Mouse (Mus musculus): Measurements from ENCODE around the gene Mad2l2.

The Mad2l2 gene

DNA sequence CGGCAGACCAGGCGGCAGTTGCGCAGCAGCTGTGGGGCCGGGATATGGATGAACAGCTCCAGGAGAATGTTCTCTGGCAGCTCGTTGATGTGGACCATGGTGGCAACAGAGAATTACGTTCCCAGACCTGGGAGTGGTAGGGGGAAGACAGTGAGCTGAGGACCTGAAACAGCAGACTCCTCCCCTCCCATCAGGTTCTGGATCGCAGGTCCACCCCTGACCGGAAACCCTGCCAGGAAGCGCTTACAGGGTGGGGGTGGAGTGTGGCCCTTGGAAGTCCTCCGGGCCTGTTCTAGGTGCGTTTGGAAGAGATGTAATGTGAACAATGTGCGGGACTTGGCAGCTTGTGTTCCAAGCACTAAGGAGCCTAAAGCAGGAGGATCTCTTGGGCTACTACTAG is 19.4 kb downstream of the Mad2l2 start:
- DNase-seq = no peak

DNA sequence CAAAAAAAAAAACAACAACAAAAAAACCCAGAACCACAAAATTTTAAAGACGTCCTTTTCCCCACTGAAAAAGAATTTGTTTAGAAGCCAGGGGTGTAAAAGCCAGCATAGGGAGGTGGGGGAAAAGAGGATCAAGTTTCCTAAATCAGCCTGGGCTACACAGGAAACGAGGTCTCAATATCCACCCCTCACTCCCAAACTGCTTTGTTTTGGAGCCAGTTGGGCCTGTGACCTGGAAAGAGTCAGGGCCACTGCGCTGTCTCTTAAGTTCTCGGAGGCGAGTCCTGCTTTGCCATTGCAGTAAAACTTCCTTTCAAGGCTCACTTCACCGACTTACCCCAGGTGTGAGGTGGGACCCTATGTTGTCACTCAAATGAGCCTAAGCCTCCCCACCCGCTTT is 20.1 kb downstream of the Mad2l2 start:
- no peak for DNase-seq

DNA sequence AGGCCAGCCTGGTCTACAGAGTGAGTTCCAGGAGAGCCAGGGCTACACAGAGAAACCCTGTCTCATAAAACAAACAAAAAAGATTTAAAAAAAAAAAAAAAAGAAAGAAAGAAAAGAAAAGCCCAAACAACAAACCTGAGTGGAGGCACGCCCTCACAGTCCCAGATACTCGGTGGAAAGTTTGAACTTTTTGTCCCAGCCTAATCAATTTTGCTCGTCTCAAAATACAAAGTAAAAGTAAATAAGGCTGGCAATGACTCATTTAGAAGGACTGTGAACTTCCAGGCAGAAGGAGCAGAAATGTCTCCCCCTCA is 20.7 kb downstream of the Mad2l2 start:
- no peak for DNase-seq

DNA sequence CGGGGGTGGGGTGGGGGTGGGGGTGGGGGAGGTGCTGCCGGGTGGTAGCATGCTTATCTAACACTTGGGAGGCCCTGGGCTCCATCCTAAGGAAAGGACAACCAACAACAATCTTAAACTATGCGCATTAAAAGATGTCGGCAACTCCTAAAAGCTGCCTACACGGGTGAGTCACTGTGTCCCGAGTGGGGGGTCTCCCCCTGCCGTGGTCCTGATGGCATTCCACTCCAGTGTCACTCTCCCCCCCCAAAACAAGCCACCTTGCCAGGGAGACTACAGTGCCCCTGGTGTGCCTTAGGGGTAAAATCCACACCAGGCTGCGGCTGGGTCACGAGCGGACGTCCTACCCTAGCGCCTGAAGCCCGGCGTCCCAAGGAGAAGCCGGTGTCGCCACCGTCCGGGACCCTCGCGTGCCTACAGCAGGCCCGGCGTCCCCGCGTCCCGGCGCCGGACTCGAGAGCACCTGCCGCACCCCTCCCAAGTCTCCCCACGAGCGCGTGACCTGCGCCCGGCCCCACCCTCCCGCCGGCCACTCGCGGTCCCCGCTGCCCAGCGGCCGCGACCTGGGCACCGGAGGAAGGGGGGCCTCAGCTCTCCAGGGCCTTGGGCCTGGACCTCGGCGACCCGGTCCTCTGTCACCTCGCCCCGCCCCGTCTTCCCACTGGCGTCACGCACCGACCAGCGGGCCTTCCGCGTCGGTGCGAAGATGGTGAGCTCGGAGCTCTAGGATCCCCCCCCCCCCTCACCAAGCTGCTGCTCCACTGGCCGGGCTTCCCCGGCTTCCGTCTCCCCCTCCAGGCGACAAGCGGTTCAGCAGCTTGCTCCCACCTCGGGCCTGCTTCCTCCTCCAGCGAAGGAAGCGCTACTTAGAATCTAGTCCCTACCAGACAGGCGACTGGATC is 21.3 kb downstream of the Mad2l2 start, which contains the start of gene Fbxo6:
Fbxo6 (minus strand) TSS at position 874 of the 902 bp plus-strand sequence.
- peak; percentile 72 to 74 for DNase-seq

DNA sequence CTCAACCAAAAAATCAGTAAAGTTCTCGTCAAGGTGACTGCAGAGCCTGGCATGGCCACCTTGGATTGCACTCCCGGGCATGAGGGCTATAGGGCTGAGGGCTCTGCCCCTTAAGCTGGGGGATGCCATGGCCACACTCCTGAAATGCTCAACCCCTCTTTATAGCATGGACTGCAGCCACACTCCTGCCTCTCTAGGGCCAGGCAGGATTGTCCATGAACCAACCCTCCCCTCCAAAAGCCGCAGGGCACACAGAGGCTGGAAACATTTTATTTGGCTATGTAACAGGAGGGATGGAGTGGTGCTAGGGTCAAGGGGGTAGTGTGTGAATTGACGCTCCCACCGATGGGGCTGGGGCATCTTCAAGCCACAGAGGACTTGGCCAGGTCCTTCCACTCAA is 22.4 kb downstream of the Mad2l2 start:
- no peak for DNase-seq

DNA sequence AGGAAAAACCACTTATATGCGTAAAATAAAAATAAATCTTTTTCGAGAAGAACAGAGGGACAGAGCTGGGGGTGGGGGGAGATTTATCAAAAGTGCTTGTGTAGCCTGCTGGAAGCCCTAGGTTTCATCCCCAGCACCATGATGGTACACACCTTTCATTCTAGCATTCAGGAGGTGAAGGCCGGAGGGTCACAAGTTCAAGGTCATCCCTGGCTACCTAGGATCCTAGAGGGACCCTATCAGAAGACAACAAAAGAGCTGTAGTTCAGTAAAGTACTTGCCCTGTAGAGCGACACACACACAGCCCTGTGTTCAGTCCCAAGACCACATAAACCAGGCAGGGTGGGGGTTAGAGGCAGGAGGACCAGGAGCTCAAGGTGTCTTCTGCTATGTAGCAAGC is 23.8 kb downstream of the Mad2l2 start:
- DNase-seq = no peak

DNA sequence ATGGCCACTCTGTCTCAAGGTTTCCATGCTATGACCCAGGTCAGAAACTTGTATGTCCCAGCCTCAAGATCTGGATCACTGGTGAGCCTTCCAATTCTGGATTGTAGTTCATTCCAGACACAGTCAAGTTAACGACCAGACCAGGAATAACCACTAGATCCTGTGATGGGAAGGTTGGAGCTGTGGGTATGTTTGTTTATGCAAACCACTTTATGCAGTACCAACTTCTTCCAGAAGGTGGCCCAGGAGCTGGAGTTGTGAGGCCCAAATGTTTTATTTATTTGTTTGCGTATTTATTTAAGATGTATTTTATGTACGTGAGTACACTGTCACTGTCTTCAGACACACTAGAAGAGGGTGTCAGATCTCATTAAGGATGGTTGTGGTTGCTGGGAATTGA is 24.8 kb downstream of the Mad2l2 start:
- DNase-seq = no peak

DNA sequence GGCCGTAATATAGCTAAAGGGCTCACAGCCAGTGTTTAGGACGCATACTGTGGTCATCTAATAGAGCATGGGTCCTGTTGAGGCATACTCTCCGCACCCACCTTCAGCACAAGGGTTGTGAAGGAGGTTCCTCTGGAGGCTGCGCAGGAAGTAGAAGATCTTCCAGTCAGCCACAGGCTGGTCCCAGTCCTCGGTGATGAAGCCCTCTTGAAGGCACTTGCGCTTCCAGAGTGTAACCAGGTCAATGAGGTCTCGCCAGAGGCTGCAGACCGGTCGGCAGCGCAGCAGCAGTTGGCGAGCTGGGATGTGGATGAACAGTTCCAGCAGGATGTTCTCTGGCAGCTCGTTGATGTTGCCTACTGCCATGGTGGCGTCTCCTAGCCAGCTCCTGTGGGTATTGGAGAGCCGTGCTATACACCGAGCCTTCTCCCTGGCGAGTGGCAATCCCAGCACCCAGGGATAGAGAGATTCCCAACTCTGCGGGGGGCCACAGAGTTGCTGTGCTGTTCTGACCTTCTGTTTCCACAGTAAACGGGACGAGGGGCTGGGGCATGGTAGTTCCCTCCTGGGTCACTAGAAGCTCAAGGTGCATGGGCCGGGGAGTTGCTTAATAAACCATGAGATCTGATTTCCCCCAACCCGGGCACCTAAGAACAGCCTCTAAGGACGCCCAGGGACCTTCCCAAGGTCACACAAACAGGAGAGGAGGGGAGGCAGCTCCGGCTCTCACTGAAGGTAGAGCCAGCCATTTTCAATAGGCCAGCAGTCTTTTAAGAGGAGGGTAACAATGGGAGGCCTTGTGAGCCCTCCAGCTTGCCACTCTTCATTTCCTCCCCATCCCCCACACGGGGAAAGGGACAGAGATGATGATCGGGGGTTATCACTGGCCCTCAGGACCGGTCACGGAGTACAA is 28.5 kb downstream of the Mad2l2 start:
- no peak for DNase-seq

DNA sequence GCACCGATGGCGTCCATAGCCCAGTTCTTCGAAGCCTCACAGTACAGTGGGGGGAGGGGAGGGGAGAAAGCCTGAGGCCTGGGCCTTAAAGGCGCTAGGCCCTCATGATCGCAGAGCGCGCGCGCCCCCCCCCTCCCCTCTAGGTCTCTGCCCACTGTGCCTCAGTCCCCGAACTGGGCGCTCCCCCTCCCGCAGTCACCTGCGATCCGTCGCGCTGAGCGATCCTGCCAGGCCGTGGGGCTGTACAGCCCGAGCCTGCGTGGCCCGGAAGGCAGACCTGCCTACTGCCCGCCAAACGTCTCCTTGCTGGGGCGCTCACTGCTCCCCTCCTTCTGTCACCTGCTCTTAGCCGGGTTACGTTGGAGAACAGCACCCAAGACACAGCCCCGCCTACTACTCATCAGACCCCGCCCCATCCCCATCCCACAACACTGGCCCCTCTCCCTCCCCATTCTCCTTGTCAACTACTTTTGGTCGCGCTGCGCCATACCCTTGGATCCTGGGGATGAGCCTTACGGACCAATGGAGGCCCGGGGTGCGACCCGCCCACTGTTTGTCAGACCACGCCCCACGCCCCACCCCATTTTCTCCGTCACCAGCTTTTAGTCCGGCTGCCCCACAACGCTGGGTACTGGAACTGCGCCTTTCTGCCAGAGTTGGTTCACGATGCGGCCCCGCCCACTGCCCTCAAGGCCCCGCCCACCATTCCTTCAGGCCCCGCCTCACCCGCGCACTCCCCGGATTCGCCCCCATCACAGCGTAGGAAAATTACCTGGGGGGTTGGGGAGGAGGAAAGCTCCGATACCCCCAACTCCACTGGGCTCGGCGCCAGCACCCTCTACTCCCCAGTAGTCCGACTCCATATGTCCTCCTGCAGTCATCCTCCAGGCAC is 29.6 kb downstream of the Mad2l2 start:
- peak; percentile 84 to 93 for DNase-seq

DNA sequence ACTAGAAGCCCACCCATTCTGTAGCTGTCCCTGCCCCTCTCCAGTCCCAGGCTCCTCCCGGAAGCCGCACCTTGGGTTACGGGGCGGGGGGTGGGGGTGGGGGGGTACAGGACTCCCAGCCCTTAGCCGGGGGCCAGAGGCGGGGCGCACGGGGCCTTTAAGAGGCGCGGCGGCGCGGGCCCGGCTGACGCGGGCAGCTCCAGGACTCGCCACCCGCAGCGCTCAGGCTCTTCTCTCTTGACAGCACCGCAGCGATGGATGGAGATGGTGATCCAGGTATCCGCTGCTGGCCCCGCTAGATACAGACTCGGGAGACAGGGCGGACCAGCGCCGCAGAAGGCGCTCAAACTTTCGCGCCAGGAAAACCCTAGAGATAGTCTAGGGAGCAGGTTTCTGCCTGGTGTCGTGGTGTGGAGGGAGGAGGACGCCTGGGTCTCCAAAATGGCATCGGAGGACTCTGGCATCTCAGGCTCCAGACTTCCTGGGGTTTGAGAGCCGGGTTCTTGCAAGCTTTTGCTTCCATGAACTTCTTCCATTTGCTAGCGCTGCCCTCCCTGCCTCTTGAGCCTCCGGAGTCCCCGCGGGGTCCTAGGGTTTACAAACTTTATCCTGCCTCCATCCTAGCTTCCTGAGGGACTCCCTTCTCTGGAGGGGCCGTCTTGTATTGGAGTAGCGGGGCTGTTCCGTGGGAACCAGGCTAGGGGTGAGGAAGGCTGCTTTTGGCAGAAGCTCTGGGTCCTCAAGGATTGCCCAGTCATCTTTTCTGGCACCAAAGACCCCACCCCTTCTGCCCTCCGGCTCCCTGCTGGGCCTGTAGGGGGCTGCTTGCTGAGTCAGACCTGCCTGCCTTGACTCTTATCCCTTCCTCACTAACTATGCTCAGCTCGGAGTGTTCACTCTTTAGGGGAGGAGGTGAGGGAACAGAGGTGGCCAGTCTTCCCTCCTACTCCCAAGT is 30.5 kb downstream of the Mad2l2 start, which contains the start of the genes Fbxo44 and Fbxo2:
Fbxo44 (minus strand) TSS at position 47 of the 955 bp plus-strand sequence.
Fbxo2 (plus strand) TSS at position 186 of the 955 bp plus-strand sequence.
- peak in 1 of 2 experiments; percentile 36 for DNase-seq

DNA sequence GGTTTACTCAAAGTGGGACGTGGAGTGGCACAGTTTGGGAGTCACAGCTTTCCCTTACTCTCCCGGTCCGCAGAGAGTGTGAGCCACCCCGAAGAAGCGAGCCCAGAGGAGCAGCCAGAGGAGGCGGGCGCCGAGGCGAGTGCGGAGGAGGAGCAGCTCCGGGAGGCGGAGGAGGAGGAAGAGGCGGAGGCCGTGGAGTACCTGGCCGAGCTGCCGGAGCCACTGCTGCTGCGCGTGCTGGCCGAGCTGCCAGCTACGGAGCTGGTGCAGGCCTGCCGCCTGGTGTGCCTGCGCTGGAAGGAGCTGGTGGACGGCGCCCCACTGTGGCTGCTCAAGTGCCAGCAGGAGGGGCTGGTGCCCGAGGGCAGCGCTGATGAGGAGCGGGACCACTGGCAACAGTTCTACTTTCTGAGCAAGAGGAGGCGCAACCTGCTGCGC is 33.8 kb downstream of the Mad2l2 start:
- DNase-seq = peak; percentile 61 to 71

DNA sequence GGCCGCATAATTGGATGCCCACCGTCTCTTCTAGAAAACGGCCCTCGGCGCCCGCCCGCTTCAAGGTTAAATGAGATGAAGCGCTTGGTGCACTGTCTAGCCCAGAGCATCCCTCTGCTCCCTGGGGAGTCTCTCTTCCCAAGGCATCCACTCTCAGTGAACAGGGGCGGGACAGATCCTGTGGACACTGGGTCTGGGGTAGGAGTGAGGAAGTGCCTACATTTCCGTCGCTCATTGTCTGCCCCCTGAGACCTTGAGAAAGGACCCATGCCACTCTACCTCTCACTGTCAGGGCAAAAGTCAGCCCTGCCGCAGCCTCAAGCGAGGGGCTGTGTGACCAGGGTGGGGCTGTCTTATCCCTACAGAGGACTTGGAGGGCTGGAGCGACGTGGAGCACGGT is 34.3 kb downstream of the Mad2l2 start:
- no peak for DNase-seq

DNA sequence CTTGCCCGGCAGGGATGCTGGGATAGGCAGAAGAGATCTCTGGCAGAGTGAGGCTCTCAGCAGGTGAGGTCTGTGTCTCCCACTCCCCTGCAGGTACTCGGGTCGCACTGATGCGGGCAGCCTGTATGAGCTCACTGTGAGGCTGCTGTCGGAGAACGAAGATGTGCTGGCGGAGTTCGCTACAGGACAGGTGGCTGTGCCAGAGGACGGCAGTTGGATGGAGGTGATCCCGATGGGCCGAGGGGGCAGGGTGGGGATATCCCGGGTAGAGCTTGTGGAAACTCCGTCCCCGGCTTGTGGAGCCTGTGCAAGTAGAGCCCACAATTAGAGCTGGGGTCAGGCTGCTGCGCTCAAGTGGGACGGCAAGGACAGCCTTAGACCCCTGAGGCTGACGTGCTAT is 35.4 kb downstream of the Mad2l2 start:
- no peak for DNase-seq

DNA sequence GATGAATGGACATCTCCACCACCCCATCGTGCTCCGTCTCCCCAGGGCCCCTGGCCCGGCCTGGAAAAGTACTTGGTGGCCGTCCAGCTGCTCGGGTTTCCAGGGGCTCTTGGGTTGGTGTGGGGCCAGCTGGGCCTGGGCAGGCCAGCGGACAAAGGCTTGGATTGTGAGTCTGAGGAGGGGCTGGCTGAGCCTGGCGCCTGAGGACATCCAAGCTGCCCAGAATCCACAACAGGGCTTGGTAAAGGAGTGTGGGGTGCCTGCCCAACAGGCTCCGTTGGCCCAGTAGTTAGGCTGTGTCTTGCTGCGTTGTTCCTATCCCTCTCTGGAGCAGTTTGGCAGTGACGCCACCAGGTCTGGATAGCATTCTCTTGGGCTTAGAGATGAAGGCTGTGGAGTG is 36.2 kb downstream of the Mad2l2 start:
- no peak for DNase-seq

DNA sequence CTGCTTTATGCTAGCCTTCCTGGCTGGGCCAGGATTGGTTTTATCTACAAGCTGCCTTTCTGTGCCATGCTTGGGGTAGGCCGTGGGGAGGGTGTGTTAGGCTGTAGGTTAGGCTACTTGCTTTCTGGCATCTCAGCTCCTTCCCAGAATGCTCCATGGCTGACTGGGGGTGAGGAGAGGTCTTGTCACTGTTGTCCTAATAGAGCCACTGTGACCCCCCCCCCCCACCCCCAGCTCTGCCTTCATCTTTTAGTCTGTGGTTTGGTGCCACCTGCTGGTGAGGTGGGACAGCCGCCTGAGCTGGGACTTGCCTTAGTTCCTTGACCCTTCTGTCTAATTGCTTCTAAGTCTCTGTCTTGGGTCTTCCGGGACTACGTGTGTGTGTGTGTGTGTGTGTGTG is 36.8 kb downstream of the Mad2l2 start:
- DNase-seq = peak; percentile 44 to 74

DNA sequence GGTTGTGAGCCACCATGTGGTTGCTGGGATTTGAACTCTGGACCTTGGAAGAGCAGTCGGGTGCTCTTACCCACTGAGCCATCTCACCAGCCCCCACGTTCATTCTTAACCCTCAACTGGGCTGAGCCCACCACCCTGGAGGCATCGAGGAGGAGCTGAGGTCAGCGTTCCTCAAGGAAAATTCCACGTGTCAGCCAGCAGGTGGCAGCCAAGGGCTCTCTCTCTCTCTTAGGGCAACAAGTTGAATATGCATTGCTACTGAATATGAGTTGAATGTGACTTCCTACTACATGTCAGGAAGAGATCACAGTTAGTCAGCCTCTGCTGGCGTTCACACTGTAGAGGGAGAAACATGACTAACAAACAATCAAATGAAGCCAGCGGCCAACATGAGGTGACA is 38.1 kb downstream of the Mad2l2 start:
- DNase-seq = peak; percentile 36 to 69

DNA sequence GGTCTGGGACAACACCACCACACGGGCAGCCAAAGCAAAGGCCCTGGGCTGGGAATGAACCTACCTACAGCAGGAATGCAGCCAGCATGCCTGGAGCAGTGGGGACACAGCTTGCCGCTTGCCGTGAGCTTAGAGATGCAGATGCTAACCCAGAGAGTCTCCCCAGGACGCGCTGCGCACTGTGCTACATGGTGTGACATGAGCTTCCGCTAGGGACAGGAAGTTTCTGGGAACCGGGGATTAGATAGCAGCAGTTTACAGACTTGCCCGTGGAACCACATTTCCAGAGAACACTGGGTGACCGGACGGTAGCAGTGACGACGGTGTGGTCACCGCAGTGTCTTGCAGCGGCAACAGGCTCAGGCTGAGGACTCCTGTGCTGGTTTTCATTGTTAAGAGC is 39.4 kb downstream of the Mad2l2 start:
- DNase-seq = no peak

DNA sequence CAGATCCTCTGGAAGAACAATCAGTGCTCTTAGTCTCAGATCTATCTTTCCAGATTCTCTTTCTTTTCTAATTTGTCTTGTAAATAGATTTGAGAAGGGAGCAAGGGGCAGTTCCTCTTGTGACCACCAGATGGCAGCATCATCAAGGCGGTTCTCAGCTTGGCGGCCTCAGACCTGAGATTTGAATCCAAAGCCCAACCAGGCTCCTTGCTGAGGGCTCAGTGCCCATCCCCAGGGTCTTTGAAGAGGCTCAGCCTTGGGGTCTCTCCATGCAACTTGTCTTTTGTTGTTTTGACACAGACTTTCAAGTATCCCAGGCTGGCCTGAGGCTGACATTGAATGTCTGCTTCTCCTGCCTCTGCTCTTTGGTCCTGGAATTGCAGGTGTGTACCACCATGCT is 40.7 kb downstream of the Mad2l2 start:
- peak in 1 of 2 experiments; percentile 49 for DNase-seq

DNA sequence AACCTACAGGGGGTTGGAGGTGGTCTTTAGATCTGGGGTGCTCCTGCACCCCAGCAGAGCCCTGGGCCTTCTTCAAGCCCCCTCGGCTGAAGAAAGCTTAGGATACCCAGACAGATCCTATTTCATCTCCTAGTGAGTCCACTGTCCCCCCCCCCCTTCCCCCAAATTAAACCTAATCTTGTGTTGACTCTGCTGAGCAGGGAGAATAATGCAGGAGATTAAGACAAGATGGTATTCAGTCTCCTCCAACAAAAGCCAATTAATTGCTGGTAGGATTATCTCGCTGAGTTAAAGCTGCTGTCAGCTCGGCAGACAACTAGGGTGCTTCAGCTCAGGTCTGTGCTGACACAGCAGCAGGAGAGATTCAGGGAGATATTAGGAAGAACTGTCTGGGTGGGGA is 41.1 kb downstream of the Mad2l2 start:
- DNase-seq = no peak

DNA sequence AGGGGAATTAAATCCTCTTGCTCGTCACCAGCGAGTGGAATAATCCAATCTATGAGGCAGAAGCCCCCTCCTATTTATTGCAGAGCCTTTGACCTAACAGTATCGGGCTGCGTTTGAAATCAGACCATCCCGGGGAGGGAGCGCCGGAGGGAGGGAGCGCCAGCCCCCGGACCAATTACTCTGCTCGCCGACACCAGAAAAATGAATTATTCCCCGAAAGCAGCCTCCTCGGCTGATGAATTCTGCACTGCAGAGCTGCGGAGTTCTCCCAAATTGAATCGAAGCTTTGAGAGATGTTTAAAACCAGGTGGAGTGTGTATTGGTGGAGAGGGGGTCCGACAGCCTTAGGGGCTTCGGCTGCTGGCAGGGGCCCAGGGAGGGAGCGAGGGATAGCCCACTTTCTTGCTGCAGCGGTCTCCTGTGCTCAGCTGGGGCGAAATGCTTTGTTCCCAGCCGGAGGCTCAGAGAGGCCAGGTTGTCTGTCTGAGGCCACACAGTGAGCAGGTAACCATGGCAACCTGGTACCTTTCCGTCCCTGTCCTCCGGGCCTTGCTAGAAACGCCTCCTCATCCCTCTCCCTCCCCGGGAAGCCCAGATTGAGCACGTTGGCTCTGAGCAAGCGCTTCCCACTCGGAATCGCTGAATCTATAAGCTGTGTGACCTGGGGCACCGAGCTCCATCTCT is 43.8 kb downstream of the Mad2l2 start:
- DNase-seq = no peak

DNA sequence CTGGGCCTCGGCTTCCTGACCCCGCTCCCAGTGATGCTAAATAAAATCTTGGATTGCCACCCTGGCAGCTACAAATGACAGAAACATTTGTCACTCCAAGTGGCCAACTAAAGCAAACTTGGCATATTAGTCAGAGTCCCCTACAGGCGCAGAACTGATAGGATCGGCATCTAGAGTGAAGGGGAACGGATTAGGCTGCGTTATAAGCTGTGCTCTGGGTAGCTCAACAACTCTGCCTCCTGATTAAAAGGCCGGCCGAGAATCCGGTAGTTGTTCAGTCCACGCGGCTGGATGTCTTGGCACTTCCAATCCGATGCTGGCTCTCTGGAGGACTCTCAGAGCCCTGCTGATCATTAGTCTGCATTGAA is 44.3 kb downstream of the Mad2l2 start:
- no peak for DNase-seq

Measured in spleen, adult 18-20 months (tissue).